Mouse (Mus musculus): ENCODE results near the gene Il10rb.

The Il10rb gene

GRCm38 (mm10) chr16:91405640-91406584 lies at the start of gene Il10rb:
Gene Il10rb (plus strand): TSS chr16:91406164.
- peak; percentile 24 for DNase-seq

DNA sequence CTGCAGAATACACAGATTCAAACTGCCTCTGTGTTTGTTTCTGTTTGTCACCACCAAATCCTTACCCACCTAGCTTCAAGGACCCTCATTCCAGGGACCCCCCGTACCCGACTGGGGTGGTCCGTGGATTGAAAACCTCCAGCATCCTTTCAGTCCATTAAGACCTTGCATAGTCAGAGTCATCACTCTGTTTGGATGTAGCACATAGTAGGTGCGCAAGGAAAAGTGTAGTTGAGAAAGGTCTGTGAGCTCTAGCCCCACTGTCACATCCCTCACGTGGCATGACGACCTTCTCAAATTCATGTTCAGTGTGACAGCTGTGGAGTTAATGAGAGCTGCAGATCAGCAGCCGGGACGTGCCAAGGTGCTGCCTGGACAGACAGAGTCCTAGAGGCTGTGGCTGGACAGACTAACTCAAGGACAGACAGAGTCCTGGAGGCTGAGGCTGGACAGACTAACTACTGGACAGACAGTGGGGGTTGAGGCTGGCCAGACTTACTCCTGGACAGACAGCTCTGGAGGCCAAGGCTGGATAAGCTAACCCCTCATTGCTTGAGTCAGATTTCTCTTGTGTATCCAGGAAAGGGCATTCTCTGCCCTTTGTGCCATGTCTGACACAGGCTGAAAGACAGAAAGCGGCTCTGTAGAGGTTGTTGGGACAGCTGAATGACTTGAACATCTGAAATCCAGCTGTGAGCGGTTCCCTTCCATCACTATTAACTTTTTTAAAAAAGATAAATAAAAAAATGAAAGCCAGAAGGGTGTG lies 49.0 kb upstream of the Il10rb start:
- DNase-seq, result no peak

DNA sequence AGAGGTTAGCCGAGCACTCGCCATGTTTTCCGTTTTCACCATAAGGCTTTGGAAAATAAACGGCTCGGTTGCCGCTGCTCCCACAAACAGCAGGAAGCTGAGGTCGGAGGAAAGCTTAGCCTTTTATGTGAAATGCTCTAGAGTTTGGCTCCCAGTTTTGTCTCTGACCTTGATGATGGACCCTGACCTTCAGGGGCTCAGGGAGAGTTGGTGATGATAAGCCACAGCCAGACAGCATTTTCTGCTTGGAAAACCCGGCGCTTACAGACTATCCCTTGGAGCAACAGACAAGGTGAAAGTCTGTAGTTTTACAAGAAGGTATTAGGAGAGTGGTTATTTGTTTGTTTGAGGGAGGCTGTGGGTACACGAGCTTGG lies 48.5 kb upstream of the Il10rb start:
- no peak for DNase-seq

- DNase-seq, result peak; percentile 26
These were observed 47.4 kb upstream of the Il10rb start for GRCm38 (mm10) chr16:91358555-91358954.

- no peak for DNase-seq
These were observed 46.4 kb upstream of the Il10rb start for GRCm38 (mm10) chr16:91359531-91359930.

DNA sequence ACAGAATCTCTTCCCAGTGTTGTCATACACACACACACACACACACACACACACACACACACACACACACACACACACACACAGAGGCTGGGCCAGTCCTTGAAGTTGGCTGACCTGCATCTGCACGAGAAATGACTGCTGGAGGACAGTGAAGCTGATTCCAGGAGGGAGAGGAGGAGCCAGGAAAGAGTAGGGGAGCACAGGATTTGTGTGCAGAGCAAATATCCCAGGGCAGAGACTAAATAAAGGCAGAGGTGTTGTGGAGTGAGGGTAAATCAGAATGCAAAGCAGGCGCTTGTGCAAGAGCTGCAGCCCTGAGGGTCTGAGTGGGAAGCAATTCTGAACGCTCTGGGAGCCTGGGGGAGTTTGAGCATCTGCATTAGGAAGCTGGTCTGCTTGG lies 45.8 kb upstream of the Il10rb start:
- no peak for DNase-seq

DNA sequence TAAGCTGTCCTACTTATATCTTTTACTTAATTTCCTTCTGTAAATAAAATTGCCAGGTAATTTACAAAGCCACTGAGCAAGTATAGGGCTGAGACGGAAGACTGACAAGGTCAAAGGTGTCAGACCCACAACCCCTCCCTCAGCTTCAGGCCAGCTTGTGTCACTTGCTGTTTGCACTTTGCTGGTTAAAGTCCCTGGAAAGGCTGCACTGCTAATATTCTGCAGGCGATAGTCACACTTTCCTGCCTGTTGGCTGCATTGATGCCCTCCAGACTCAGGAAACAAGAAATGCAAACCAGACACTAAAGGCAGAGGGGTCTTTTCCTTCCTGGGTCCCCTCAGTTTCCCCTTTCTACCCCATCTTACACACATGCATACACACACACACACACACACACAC lies 44.0 kb upstream of the Il10rb start:
- DNase-seq, result no peak

GRCm38 (mm10) chr16:91362616-91363272 lies 43.2 kb upstream of the Il10rb start:
- DNase-seq, result no peak

- DNase-seq, result no peak
These were observed 42.5 kb upstream of the Il10rb start for GRCm38 (mm10) chr16:91363483-91363882.

- no peak for DNase-seq
These were observed 39.4 kb upstream of the Il10rb start for GRCm38 (mm10) chr16:91366567-91366966.

- DNase-seq, result no peak
These were observed 38.9 kb upstream of the Il10rb start for GRCm38 (mm10) chr16:91367066-91367465.

GRCm38 (mm10) chr16:91372577-91373472 lies 33.1 kb upstream of the Il10rb start, which contains the start of gene Ifnar2:
Gene Ifnar2 (plus strand): TSS chr16:91372783.
- DNase-seq, result peak; percentile 75

DNA sequence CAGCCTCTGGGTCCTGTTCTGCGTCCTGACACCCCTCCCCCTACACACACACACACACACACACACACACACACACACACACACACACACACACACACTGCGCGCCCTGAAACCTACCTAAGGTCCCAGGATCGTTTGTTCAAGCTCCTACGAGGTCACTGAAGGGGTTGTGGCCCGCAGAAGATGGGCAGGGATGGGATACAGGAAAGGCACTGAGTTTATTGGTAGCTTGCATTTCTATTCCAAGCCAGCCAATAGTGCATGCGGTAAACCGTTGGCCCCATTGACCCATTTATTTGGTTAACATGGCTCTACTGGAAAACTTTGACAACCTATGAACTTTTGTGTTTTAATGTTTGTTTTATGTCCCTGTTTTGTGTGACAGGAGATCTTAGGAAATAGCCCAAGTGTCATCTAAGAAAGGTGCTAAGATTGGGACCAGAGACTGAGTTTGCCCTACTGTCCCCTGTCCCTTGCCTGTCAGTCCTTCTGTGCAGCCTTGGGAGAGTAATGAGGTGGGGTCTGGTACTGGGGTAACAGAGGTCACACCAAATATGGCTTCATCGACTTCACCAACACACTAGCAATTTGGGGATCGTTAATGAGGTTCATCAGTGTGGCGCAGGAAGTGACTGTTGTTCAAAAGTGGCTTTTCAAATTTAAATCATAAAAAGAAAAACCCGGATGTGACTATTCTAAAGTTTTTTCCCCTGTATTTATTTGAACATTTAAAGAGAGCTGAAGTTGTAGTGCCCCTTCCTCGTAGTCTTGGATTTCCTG lies 32.3 kb upstream of the Il10rb start:
- DNase-seq, result no peak

DNA sequence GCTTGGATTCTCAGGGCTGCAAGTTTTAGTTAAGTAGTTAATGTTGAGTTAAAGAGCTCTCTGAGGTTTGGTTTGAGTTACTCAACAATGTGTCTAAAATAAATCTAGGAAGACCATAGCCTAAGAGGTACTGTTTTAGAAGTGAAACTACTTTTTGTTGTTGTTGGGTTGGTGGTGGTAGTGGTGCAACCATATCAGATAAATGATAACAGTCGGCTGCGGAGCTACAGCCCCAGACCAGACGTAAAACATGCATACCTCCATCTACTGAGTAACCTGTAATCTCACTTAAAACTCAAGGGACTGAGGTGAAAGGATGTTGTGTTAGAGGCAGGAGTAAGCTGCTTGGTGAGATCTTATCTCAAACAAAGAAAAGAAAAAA lies 31.7 kb upstream of the Il10rb start:
- no peak for DNase-seq

GRCm38 (mm10) chr16:91376701-91377100 lies 29.3 kb upstream of the Il10rb start:
- no peak for DNase-seq

DNA sequence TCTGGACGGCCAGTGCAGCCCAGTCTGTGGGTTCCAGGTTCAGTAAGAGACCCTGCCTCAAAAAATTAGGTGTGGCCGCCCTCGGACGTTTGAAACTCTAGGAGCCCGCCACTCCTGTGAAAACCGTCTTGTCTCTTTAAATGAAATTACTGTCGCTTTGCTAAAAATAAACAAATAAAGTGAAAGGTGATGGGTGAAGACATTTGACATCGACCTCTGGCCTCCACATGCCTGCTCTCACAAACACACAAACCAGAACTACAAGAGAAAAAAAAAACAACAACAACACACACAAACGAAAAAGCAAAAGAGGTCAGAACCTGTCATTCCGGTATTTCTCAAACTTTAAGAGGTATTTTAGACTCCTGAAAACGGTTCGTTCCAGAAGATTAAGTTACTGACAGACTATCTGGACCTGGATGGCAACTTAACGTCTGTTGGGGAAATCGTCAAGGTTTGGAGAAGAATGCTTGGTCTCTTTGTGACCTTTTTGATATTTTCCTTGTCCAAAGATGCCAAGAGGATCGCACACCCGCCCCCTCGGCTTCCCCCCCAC lies 27.5 kb upstream of the Il10rb start:
- no peak for DNase-seq

- DNase-seq, result no peak
These were observed 27.0 kb upstream of the Il10rb start for GRCm38 (mm10) chr16:91378991-91379390.

GRCm38 (mm10) chr16:91379412-91379811 lies 26.6 kb upstream of the Il10rb start:
- no peak for DNase-seq

DNA sequence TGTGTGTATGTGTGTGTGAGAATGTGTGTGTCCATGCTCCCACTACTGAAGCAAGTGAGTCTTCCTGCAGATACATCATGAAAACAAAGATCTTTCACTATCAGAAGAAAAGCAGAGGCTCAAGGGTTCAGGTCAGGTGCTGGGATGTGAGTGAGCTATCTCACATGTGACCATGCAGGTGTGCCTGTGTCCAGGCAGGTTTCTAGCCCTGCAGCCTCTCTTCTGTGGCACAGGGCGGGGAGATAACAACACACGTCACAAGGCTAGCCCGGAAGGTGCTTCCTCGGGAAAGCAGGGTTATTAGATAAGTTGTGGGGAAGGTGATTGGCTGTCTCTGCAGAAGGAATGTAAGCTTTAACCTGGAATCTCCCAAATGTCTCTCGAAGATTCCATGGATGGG lies 25.8 kb upstream of the Il10rb start:
- DNase-seq, result no peak

DNA sequence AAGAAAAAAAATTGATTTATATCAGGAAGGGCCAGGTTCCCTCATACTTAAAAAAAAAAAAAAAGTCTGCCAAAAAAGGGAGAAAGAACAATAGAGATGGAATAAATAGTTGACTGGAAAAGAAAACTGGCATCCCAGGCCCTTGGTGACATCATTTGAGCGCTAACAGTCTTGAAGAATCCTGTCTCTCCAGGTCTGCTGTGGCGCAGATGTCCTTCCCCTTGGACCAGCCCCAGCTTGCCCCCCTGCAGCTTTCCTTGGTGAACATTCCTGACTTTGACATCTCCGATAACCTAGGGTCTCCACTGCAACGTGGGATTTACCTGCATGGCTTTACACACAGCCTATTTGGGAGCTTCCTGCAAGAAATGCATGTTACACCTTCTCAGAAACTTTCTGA lies 24.4 kb upstream of the Il10rb start:
- DNase-seq, result no peak

DNA sequence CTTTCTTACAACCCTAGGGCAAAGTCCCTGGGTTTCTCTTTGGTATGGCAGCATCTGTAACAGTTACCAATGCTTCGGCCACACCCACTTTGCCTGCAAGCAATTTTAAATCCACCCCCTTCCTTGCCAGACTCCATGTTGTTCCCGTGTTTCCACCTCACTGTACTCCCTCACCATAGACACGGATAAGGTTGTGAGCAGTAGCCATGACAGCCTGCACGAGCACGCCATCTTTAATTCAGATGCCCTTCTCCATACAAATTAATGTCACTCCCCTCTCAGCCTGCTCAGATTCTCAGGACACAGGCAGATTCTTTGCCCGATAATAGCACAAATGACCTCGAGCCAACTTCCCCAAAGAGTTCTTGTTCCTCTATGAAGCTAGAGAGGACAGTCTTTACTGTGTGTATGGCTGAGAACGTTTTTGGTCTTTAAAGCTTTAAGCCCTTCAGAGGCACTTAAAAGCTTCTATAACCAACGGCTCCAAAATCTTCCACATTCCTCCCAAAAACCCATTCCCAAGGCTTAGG lies 23.6 kb upstream of the Il10rb start:
- DNase-seq, result no peak

Data from right cerebral cortex, adult 18-20 months (tissue).